Mouse (Mus musculus) CH12.LX (cell line): ENCODE results near the gene Gm21969. TPM values are rescaled to one million over a fixed set of nuclear protein-coding genes. Genes with fewer than 3 reads are reported as not detected.

ENCODE experiments used
- DNase-seq: peaks from one replicate; pipeline ENCODE4 v3.0.0-alpha.2; 2013; ENCODE audit errors: extremely low read depth
- H3K27ac ChIP-seq: 2 replicates; pipeline ENCODE4 v1.5.1; 2012; ENCODE audit warnings: low read depth, mild to moderate bottlenecking, control low read depth, moderate library complexity; ENCODE audit not compliant: insufficient read depth
- H3K27me3 ChIP-seq: replicated peaks from 2 replicates; pipeline ENCODE3; 2012; ENCODE audit warnings: inconsistent platforms
- H3K36me3 ChIP-seq, 2 experiments: replicated peaks in 1 of 2; 2 replicates each; pipeline versions ENCODE3 to v1.6.1; 2012; ENCODE audit warnings: inconsistent platforms in 1 of 2, low read length in 1 of 2, mild to moderate bottlenecking in 1 of 2, mixed read lengths in 1 of 2, moderate library complexity in 1 of 2; ENCODE audit not compliant: control insufficient read depth in 1 of 2, insufficient read depth in 1 of 2
- H3K4me1 ChIP-seq, 2 experiments: 2 replicates each; pipeline ENCODE4 v1.6.1; 2012; ENCODE audit warnings: inconsistent platforms in 1 of 2, moderate library complexity in 1 of 2; ENCODE audit not compliant: insufficient read depth in 2 of 2, control insufficient read depth in 1 of 2
- H3K4me2 ChIP-seq: 2 replicates; pipeline ENCODE4 v1.6.1; 2012; ENCODE audit warnings: low read depth, mild to moderate bottlenecking, control low read depth; ENCODE audit not compliant: poor library complexity, insufficient read depth, severe bottlenecking
- H3K4me3 ChIP-seq, 3 experiments: fragments of 150-350 bp in 1 of 3; sonication (generic) in 1 of 3; replicated peaks in 1 of 3; 2 replicates each; pipeline versions ENCODE3 to v1.5.1; 2011 to 2012; ENCODE audit warnings: low read depth in 2 of 3, low read length in 2 of 3, mild to moderate bottlenecking in 2 of 3, moderate library complexity in 2 of 3, control low read depth in 1 of 3, improper control_type of control experiment in 1 of 3, inconsistent platforms in 1 of 3, mixed read lengths in 1 of 3; ENCODE audit not compliant: poor library complexity in 1 of 3
- H3K79me2 ChIP-seq: replicated peaks from 2 replicates; pipeline ENCODE4 v1.6.1; 2012; ENCODE audit warnings: mild to moderate bottlenecking, moderate library complexity; ENCODE audit not compliant: control insufficient read depth, poor library complexity, insufficient read depth, severe bottlenecking; ENCODE audit errors: extremely low read depth
- H3K9ac ChIP-seq: 2 replicates; pipeline ENCODE4 v1.6.1; 2012; ENCODE audit warnings: low read depth, mild to moderate bottlenecking, control low read depth, moderate library complexity; ENCODE audit not compliant: insufficient read depth
- H3K9me3 ChIP-seq: replicated peaks from 2 replicates; pipeline ENCODE3; 2012; ENCODE audit warnings: low read length, inconsistent platforms, mixed read lengths
- BHLHE40 ChIP-seq: IDR thresholded peaks from 2 replicates; pipeline ENCODE4 v1.6.1; 2011; ENCODE audit warnings: mild to moderate bottlenecking, low read depth, low read length, improper control_type of control experiment
- CTCF ChIP-seq, 2 experiments: IDR thresholded peaks in 1 of 2; conservative IDR thresholded peaks in 1 of 2; 2 replicates each; pipeline ENCODE4 v1.5.1; 2011 to 2012; ENCODE audit warnings: low read depth in 2 of 2, low read length in 2 of 2, improper control_type of control experiment in 1 of 2, inconsistent platforms in 1 of 2, mild to moderate bottlenecking in 1 of 2, moderate library complexity in 1 of 2
- ELF1 ChIP-seq: IDR thresholded peaks from 2 replicates; pipeline ENCODE4 v1.6.1; 2014; ENCODE audit warnings: low read depth, mild to moderate bottlenecking, inconsistent platforms, low read length, improper control_type of control experiment
- ETS1 ChIP-seq: conservative IDR thresholded peaks from 2 replicates; pipeline ENCODE4 v1.6.1; 2012; ENCODE audit warnings: low read depth, mild to moderate bottlenecking, inconsistent platforms, low read length, improper control_type of control experiment, moderate library complexity
- IRF4 ChIP-seq: IDR thresholded peaks from 2 replicates; pipeline ENCODE4 v1.6.1; 2014; ENCODE audit warnings: low read depth, mild to moderate bottlenecking, inconsistent platforms, low read length, improper control_type of control experiment
- MAX ChIP-seq: IDR thresholded peaks from 2 replicates; pipeline ENCODE4 v1.6.1; 2011; ENCODE audit warnings: low read length, improper control_type of control experiment
- MXI1 ChIP-seq: IDR thresholded peaks from 2 replicates; pipeline ENCODE4 v1.6.1; 2011; ENCODE audit warnings: mild to moderate bottlenecking, low read depth, low read length, improper control_type of control experiment
- NELFE ChIP-seq: IDR thresholded peaks from 2 replicates; pipeline ENCODE4 v1.6.1; 2011; ENCODE audit warnings: low read depth, low read length, improper control_type of control experiment
- NRF1 ChIP-seq: IDR thresholded peaks from 2 replicates; pipeline ENCODE4 v1.6.1; 2014; ENCODE audit warnings: low read depth, mild to moderate bottlenecking, inconsistent platforms, low read length, improper control_type of control experiment, moderate library complexity
- POLR2A ChIP-seq: IDR thresholded peaks from 2 replicates; pipeline ENCODE4 v1.6.1; 2011; ENCODE audit warnings: low read depth, mild to moderate bottlenecking, improper control_type of control experiment, low read length
- RAD21 ChIP-seq: IDR thresholded peaks from 2 replicates; pipeline ENCODE4 v1.6.1; 2011; ENCODE audit warnings: low read depth, mild to moderate bottlenecking, low read length, improper control_type of control experiment, moderate library complexity
- SIN3A ChIP-seq: IDR thresholded peaks from 2 replicates; pipeline ENCODE4 v1.6.1; 2012; ENCODE audit warnings: low read length, improper control_type of control experiment, inconsistent platforms
- SMC3 ChIP-seq: IDR thresholded peaks from 2 replicates; pipeline ENCODE4 v1.6.1; 2011; ENCODE audit warnings: low read depth, low read length, improper control_type of control experiment
- TBP ChIP-seq: conservative IDR thresholded peaks from 2 replicates; pipeline ENCODE4 v1.6.1; 2011; ENCODE audit warnings: low read depth, low read length, improper control_type of control experiment
- TCF12 ChIP-seq: IDR thresholded peaks from 2 replicates; pipeline ENCODE4 v1.6.1; 2014; ENCODE audit warnings: low read depth, mild to moderate bottlenecking, inconsistent platforms, low read length, improper control_type of control experiment
- UBTF ChIP-seq: IDR thresholded peaks from 2 replicates; pipeline ENCODE4 v1.6.1; 2012; ENCODE audit warnings: low read depth, mild to moderate bottlenecking, inconsistent platforms, low read length, improper control_type of control experiment, moderate library complexity
- USF2 ChIP-seq: conservative IDR thresholded peaks from 2 replicates; pipeline ENCODE4 v1.6.1; 2011; ENCODE audit warnings: low read depth, low read length, improper control_type of control experiment
- ZC3H11A ChIP-seq: IDR thresholded peaks from 2 replicates; pipeline ENCODE4 v1.6.1; 2012; ENCODE audit warnings: low read depth, mild to moderate bottlenecking, inconsistent platforms, low read length, improper control_type of control experiment
- ZNF384 ChIP-seq: IDR thresholded peaks from 2 replicates; pipeline ENCODE4 v1.6.1; 2012; ENCODE audit warnings: low read depth, low read length, improper control_type of control experiment, inconsistent platforms
- dilution Hi-C: fragments of 300-500 bp; cut with MboI; formaldehyde crosslinking; loops from 2 replicates; pipeline ENCODE4 v1.14.3; 2020; ENCODE audit warnings: low sequenced_read_pairs; ENCODE audit not compliant: extremely low pct_unique_long_range_greater_than_20kb, extremely low pct_ligation_motif_present
- in situ Hi-C: fragments of 300-500 bp; cut with MboI; formaldehyde crosslinking; loops from 3 replicates; pipeline ENCODE4 v1.14.3; 2019; ENCODE audit warnings: low sequenced_read_pairs, low pct_ligation_motif_present, low pct_unique_long_range_greater_than_20kb, mixed read lengths
- polyA plus RNA-seq: library from polyadenylated mRNA; unstranded; fragments of >175 nt; gene quantifications from 2 replicates; pipeline ENCODE4 v1.2.1, GENCODE M21; 2012; ENCODE audit warnings: low read depth; ENCODE audit not compliant: insufficient read length
- total RNA-seq, 2 experiments: library from RNA; depleted of rRNA; stranded (reverse); fragments of 300-350 nt in 1 of 2; fragments of >200 nt in 1 of 2; gene quantifications; 2 replicates each; pipeline ENCODE4 v1.2.3; 2012 to 2014

Gm21969 gene
- total and polyA plus RNA-seq, 3 experiments, result not detected

DNA sequence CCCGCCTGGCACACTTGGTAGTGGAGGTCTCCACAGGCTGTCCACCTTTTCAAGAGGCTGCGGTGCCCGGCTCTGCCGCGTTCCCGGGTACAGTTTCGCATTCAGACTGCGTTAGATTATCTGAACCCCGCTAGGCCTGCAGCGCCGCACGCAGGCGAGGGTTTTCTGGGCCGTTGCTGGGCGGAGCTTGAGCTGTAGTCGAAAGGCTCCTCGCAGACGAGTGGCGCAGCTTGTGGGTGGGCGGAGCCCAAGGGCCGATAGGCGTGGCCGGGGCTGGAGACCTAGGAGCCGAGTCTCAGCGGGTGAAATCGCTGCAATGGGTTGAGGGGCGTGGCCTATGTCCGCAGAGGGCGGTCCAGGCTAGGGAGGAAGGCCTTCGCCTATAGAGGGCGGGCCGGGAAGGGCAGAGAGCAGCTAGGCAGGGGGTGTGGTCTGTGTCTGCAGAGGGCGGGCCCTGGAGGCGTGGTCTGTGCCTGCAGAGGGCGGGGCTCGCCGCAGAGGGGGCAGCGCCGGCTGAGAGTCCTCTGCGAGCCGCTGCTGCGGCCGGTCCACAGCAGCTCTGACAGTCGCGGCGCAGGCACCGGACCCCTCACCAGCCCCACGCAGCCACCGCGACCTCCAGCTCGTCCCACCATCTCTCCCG is 28.7 kb upstream of the Gm21969 start:
- peaks cover 10 to 30% of the 10 kb centered on the region in 2 experiments; a peak in 3 of 4 replicates for H3K4me1 ChIP-seq
- peaks cover 93% of the 10 kb centered on the region for H3K27me3 ChIP-seq
- TF ChIP-seq ZNF384 (no peak), RAD21 (peak; percentile 31), TBP (no peak), IRF4 (no peak), MAX (0 out of 2 replicates have a peak, but pooled peaks have one; percentile 30), ELF1 (peak; percentile 69), MXI1 (peak; percentile 61; the same call in 1 of the 2 replicates), SIN3A (0 out of 2 replicates have a peak, but pooled peaks have one; percentile 31), ETS1 (no peak), ZC3H11A (no peak), NELFE (peak; percentile 39; the same call in 1 of the 2 replicates), USF2 (no peak), NRF1 (peak; percentile 28; the same call in 1 of the 2 replicates), POLR2A (peak; percentile 53; the same call in 1 of the 2 replicates), SMC3 (no peak), CTCF (conservative IDR thresholded peaks at IDR 0.05 in 1 of 2, IDR thresholded peaks at IDR 0.05 in 1 of 2; ENCODE audit: low read depth in 2 of 2, low read length in 2 of 2) (peak in 1 of 2 experiments; percentile 55; a peak in 2 of 4 replicates)
- H3K79me2 ChIP-seq, result no peaks in the 10 kb centered on the region
- no peak overlapping the region for H3K27ac ChIP-seq
- dilution Hi-C loops (no loop called here), in situ Hi-C loops (no loop called here)
- peaks cover 4% of the 10 kb centered on the region for H3K9me3 ChIP-seq
- DNase-seq, result peak; percentile 98
- H3K9ac ChIP-seq, result 0 out of 2 replicates have a peak overlapping the region, but pooled peaks have one; percentile 35
- peak overlapping the region; percentile 73 for H3K4me2 ChIP-seq
- no peaks in the 10 kb centered on the region for H3K36me3 ChIP-seq
- peak overlapping the region; percentile 47 to 57 (median 48) for H3K4me3 ChIP-seq

GRCm38 (mm10) chr4:139574799-139575672 is 27.9 kb upstream of the Gm21969 start:
- H3K9ac ChIP-seq, result peak overlapping the region; percentile 35; the same call in 1 of the 2 replicates
- H3K27ac ChIP-seq, result no peak overlapping the region
- DNase-seq, result no peak
- no peaks in the 10 kb centered on the region for H3K79me2 ChIP-seq
- peaks cover 93% of the 10 kb centered on the region for H3K27me3 ChIP-seq
- dilution Hi-C loops (no loop called here), in situ Hi-C loops (loop anchor here (5.0 kb wide), 2 partner anchors 37 to 63 kb away; no protein-coding TSS in a partner anchor)
- peak overlapping the region; percentile 47 to 61 (median 57) for H3K4me3 ChIP-seq
- peak overlapping the region; percentile 73 for H3K4me2 ChIP-seq
- no peaks in the 10 kb centered on the region for H3K36me3 ChIP-seq
- peaks cover 10 to 37% of the 10 kb centered on the region in 2 experiments; a peak in 3 of 4 replicates for H3K4me1 ChIP-seq
- TF ChIP-seq UBTF (0 out of 2 replicates have a peak, but pooled peaks have one; percentile 47), MXI1 (peak; percentile 55; the same call in 1 of the 2 replicates), ELF1 (no peak), BHLHE40 (peak; percentile 76), TCF12 (no peak)
- peaks cover 4% of the 10 kb centered on the region for H3K9me3 ChIP-seq
